Mouse (Mus musculus) B cell, adult 2 months (primary cell): ENCODE data around the gene Spindoc.

Source experiments
- DNase-seq, 2 experiments: peaks; one replicate each; pipeline ENCODE4 v3.0.0; 2022

The Spindoc gene

GRCm38 (mm10) chr19:7334049-7334448, 48.7 kb downstream of the Spindoc start:
- no peak for DNase-seq

GRCm38 (mm10) chr19:7321391-7321790, 61.4 kb downstream of the Spindoc start:
- DNase-seq, result no peak

- DNase-seq, result no peak
Observed at GRCm38 (mm10) chr19:7320181-7320580, 62.6 kb downstream of the Spindoc start.

GRCm38 (mm10) chr19:7317716-7318115, 65.1 kb downstream of the Spindoc start:
- DNase-seq, result no peak

- DNase-seq, result no peak
Observed at GRCm38 (mm10) chr19:7316822-7317221, 66.0 kb downstream of the Spindoc start.

GRCm38 (mm10) chr19:7315587-7315984, 67.2 kb downstream of the Spindoc start:
- no peak for DNase-seq

GRCm38 (mm10) chr19:7314976-7315586, 67.7 kb downstream of the Spindoc start:
- peak in 1 of 2 experiments; percentile 9 for DNase-seq

- DNase-seq, result no peak
Observed at GRCm38 (mm10) chr19:7313660-7314059, 69.1 kb downstream of the Spindoc start.

- no peak for DNase-seq
Observed at GRCm38 (mm10) chr19:7311306-7311705, 71.5 kb downstream of the Spindoc start.

- peak; percentile 16 to 23 for DNase-seq
Observed at GRCm38 (mm10) chr19:7310704-7311103, 72.1 kb downstream of the Spindoc start.

GRCm38 (mm10) chr19:7309738-7310330, 73.0 kb downstream of the Spindoc start:
- no peak for DNase-seq

GRCm38 (mm10) chr19:7307995-7308770, 74.6 kb downstream of the Spindoc start:
- no peak for DNase-seq

GRCm38 (mm10) chr19:7306968-7307367, 75.8 kb downstream of the Spindoc start:
- no peak for DNase-seq

GRCm38 (mm10) chr19:7305380-7306310, 77.1 kb downstream of the Spindoc start:
- no peak for DNase-seq

GRCm38 (mm10) chr19:7304801-7305200, 78.0 kb downstream of the Spindoc start:
- DNase-seq, result no peak
